Mouse (Mus musculus) olfactory bulb, adult 2 months (tissue): ENCODE measurements at regions not wholly inside any gene's neighbourhood (a gene's known extent, or its start where the extent isn't known, plus 50 kb on each side); places are given as distances from the start of the nearest gene placed in this dataset.

Experiments
- CTCF ChIP-seq: fragments of 200-500 bp; IDR thresholded peaks from 2 replicates; pipeline ENCODE4 v1.5.1; 2012; ENCODE audit warnings: low read depth, mild to moderate bottlenecking, low read length, moderate library complexity; ENCODE audit not compliant: insufficient read depth
- POLR2A ChIP-seq: fragments of 200-500 bp; IDR thresholded peaks from 2 replicates; pipeline ENCODE4 v1.6.1; 2012; ENCODE audit warnings: mild to moderate bottlenecking, low read depth, low read length, moderate library complexity; ENCODE audit not compliant: insufficient read depth

DNA sequence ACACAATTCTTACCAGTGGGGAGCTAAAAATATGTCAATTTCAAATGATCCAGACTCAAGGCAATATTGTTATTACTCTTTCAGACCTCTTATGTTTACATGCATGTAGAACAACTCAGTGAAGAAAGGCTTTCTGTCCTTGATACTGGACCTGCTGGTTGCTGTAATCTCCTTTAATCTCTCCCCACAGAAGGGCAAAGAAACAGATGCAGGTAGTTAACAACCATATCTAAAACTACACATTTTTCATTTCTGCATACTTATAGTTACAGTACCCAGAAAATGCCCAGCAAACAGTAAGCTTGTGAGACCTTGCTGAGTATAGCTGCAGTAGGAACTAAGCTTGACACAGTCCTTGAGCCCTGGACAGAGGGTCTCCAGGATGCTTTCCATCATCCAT, 585.1 kb upstream of the Stxbp6 start:
- TF ChIP-seq POLR2A (no peak), CTCF (no peak)
